Mouse (Mus musculus) fat pad, adult 2 months (tissue): ENCODE results near the gene Cops2.
A peak's percentile ranks its signal among the peaks of the same experiment; 100 is the strongest.

Experiments used
- DNase-seq: peaks from one replicate; pipeline ENCODE4 v3.0.0-alpha.2; 2011; ENCODE audit warnings: low read depth, low spot score; ENCODE audit errors: extremely low read depth

Cops2 gene

DNA sequence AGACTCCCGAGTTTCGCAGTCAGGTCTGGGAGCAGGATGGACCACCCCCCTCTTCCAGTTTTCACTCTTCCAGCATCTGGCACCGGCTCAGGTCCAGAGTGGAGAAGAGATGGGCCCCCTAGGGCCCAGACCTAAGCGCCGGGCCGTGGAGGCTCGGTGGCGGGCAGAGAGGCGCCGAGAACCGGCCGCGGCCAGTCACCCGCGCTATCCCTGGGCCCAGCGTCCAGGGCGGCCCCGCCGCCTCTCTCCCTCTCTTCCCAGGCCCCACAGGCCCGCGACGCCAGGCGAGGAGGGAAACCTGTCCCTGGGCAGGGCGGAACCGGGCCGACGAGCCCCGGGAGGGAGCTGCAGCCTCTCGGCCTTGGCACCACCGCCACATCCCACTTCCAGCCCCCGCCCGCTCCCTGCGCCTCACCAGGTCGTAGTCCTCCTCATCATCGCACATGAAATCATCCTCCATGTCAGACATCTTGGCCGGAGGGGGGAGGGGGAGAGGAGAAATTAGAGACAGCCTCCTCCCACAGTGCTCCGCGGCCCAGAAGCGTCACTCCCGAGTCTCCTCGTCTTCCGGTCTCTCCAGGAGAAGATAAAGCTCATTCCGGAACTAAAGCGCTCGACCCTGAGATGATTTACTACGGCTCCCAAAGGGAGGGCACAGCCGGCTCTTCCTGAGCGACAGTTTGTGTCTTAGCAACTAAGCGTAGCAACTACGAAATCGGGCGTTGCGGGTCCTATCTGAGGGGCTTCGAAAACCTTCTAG is at the start of gene Cops2, which contains the start of gene Galk2:
Gene Cops2, minus strand, starts transcription at position 619 of the 760 bp plus-strand sequence.
Gene Galk2, plus strand, starts transcription at position 589 of the 760 bp plus-strand sequence.
- DNase-seq: peak; percentile 45

DNA sequence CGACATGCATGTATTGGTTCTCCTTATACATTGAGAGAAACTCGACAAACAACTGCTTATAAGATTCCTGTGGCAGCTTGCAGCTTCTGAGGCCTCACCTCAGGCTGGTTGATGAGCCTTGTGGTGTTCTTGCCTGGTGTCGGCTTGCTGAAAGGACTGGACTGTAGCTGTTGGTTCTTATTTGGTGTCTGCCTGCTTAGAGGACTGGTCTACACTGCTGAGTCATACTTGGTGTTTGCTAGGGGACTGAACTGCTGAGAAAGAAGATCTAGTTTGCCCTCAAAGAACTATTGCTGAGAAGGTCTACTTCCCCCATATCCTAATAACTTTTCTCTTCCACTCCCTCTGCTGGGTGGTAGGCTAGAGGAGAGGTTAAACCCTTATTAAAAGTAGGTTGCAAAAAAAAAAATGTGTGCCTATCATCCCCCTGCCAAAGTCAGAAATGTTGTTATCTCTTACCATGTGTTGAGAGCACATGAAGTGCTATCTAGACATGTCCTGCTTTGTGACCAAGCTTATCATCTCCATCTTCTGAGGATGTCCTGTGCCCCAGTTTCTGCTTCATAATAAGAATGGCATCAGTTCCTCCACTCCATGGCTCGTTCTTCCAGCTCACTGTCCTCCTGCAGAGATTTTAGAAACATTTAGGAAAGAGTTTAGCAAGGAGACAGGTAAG is 48.8 kb upstream of the Cops2 start:
- DNase-seq: no peak

DNA sequence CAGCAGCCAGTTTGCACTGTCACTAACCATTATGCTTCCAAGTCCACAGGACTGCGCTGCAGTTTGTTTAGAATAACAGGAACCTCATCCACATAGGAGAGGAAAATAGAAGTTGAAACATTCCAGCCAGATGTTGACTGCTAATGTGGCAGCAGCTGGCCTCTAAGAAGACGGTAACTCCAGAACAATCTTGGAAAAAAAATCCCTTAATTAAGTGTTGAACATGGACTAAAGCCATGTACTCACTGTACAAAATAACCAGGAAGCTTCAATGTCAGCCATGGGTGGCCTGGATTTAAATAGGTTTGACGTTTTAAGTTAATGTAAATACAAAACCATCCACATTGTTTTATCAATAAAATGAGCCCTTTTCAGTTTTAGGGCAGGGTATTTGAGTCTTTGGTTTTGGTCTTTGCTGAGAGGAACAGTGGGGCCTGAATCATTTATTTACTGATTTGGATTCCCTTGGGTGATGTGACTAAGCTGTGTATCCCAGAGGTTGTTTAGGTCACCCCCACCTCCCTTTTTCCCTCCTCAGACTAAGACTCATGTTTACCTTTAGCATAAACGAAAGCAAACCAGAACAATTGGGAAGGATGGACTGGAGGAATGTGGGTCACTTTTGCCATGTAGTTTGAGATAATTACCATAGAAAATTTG is 47.6 kb upstream of the Cops2 start:
- DNase-seq: no peak

DNA sequence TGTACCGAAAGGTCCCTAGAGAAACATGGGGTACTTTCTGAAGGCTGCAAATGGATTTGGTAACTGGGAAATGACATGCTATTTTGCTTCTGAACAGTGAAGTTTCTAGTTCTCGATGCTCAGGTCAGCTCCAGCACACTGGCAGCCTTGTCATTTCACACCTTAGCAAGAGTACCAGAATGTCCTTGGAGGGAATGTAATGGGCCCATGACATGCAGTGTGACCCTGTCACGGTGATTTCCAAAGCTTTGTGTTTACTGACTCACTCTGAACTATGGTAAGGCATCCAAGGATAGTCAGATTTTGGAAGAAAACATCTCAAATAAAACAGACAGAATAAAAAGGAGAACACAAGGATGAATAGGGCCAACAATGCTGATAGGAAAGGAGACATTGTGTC is 42.5 kb upstream of the Cops2 start:
- no peak for DNase-seq

- no peak for DNase-seq
Observed at GRCm38 (mm10) chr2:125900797-125901410, 42.0 kb upstream of the Cops2 start.

DNA sequence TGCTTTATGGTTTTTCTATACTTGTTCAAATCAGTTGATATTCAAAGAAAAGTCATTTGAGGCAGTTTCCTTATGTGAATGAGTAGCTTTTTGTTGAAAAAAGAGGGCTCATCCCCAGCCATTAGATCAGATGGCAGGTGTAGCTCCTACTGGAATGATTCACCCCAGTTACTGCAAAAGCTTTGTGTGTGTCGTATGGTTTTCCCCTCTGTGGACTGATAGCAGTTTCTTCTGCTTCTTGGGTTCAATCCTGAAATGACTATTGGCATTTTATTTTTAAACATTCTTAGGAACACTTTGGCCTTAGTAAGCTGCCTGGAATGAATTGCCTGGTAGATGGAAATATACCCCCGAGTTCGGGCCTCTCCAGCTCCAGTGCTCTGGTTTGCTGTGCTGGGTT is 37.4 kb upstream of the Cops2 start:
- no peak for DNase-seq

GRCm38 (mm10) chr2:125895099-125895498 is 36.2 kb upstream of the Cops2 start:
- DNase-seq: no peak

- DNase-seq: no peak
Observed at GRCm38 (mm10) chr2:125893096-125893495, 34.2 kb upstream of the Cops2 start.

- no peak for DNase-seq
Observed at GRCm38 (mm10) chr2:125885891-125886576, 27.1 kb upstream of the Cops2 start.

GRCm38 (mm10) chr2:125870159-125870558 is 11.2 kb upstream of the Cops2 start:
- DNase-seq: no peak

DNA sequence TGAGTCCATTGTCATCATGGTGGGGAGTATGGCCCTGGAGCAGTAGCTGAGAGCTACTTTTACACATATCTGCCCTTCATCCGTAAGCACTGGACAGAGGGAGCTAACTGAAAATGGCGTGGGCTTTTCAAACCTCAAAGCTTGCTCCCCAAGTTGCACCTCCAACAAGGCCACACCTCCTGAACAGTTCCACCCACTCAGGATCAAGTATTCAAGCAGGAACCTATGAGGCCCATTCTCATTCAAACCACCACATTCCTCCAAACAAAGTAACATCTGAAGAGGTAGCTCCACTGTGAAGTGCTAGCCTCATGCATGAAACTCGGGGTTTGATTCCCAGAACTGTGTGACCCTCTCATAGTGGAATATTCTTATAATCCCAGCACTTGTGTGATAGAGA is 9.4 kb upstream of the Cops2 start:
- DNase-seq: no peak

GRCm38 (mm10) chr2:125866058-125866740 is 7.3 kb upstream of the Cops2 start:
- DNase-seq: no peak

DNA sequence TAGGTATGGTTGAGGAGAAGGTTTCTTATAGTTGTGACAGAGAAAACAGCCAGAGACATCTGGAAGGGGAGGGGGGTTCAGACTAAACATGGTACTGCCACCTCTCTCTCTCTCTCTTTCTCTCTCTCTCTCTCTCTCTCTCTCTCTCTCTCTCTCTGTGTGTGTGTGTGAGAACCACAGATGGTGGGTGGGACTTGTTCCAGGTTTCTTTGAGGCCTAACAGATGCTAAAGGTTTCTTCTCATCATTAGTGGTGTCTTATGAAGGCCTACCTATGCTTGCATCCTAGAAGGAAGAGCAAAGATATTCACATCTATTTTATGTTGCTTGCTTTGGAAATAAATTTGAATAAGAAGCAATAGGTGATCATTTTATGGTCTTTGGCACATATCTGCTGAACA is 6.6 kb upstream of the Cops2 start:
- DNase-seq: no peak

- no peak for DNase-seq
Observed at GRCm38 (mm10) chr2:125864551-125864950, 5.6 kb upstream of the Cops2 start.

GRCm38 (mm10) chr2:125863799-125864198 is 4.9 kb upstream of the Cops2 start:
- no peak for DNase-seq

- DNase-seq: no peak
Observed at GRCm38 (mm10) chr2:125857707-125858106, 1.2 kb downstream of the Cops2 start.

- DNase-seq: no peak
Observed at GRCm38 (mm10) chr2:125851237-125851636, 7.7 kb downstream of the Cops2 start.

DNA sequence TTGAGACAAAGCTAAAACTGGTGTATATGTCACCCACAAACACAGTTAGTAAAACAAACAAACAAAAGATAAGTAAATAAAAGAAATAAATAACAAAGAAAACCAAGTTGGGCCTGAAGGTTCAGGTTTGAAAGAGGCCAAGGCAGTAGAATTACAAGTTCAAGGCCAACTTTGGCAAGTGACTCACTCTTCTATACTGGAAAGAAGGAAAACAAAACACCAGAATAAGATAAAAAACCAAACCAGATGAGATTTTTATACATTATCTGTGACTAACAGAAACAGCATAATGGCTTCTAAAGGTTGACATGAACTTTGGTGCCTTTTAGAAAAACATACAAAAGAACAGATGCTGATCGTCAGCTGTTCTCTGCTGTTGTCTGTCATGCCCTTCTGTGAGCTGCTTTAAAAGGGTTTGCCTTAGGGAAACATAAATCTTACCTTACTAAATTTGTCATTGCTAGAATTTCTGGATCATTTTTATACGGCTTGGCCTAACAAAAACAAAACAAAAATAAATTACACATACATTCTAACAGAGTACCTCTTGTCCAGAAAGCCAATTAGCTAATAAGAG is 20.1 kb downstream of the Cops2 start:
- DNase-seq: no peak

GRCm38 (mm10) chr2:125838091-125838490 is 20.8 kb downstream of the Cops2 start:
- DNase-seq: no peak

GRCm38 (mm10) chr2:125829924-125830323 is 29.0 kb downstream of the Cops2 start:
- DNase-seq: no peak
